Mouse (Mus musculus): ENCODE results near the gene Sin3b. TPM values are rescaled to one million over a fixed set of nuclear protein-coding genes. Genes with fewer than 3 reads are reported as not detected.

Gene Sin3b
- total RNA-seq (2023): 127 TPM

GRCm38 (mm10) chr8:72722769-72723650, at the start of gene Sin3b:
Gene Sin3b (plus strand): TSS chr8:72723285.

GRCm38 (mm10) chr8:72761322-72762051, 38.4 kb downstream of the Sin3b start, which contains the start of gene F2rl3:
Gene F2rl3 (plus strand): TSS chr8:72761880.

Other genes with a start within 250 kb of the Sin3b start
- 103 TPM for gene Cherp, start 248.1 kb upstream of the Sin3b start, total RNA-seq (2023)
- gene Slc35e1, start 230.7 kb upstream of the Sin3b start, total RNA-seq (2023): 45.4 TPM
- gene Med26, start 175.0 kb upstream of the Sin3b start, total RNA-seq (2023): 21.3 TPM
- 120 TPM for gene Smim7, start 152.2 kb upstream of the Sin3b start, total RNA-seq (2023)
- gene Tmem38a, start 151.2 kb upstream of the Sin3b start, total RNA-seq (2023): 1.5 TPM
- gene Nwd1, start 76.6 kb upstream of the Sin3b start, total RNA-seq (2023): 0.31 TPM
- 4.9 TPM for gene F2rl3, start 38.6 kb downstream of the Sin3b start, total RNA-seq (2023)